Mouse (Mus musculus): Measurements from ENCODE around the gene Hmgb3.

The Hmgb3 gene

GRCm38 (mm10) chrX:71589181-71589580, 33.5 kb downstream of the Hmgb3 start:
- no peak for DNase-seq (ENCODE audit: low spot score in 2 of 2)

GRCm38 (mm10) chrX:71601052-71601611, 45.4 kb downstream of the Hmgb3 start:
- peak in 1 of 2 experiments; percentile 30 for DNase-seq (ENCODE audit: low spot score in 2 of 2)

Data from natural killer cell, adult 2 months (primary cell).